Mouse (Mus musculus): Measurements from ENCODE around the gene A230050P20Rik. TPM values are rescaled to one million over a fixed set of nuclear protein-coding genes. Genes with fewer than 3 reads are reported as not detected.
"Not testable (repeated sequence)": the region's sequence is repeated elsewhere in the genome, so short reads cannot be mapped to it uniquely, and the experiment has no call there.

A230050P20Rik gene
- polyA plus RNA-seq (2016; fragmentation: Nextera tagmentation; extraction: Ambion mirVana), result 2.0 and 2.4 TPM in 2 replicates

- Histone ChIP-seq H3K27me3 (peaks cover 53% of the 10 kb centered on the region), H3K9ac (no peak within 1 kb of the TSS), H3K4me3 (peak within 1 kb of the TSS; percentile 23), H3K4me1 (no peaks in the 10 kb centered on the region), H3K27ac (no peak within 1 kb of the TSS), H3K4me2 (replicated peaks) (peak within 1 kb of the TSS; percentile 39), H3K9me3 (replicated peaks) (no peaks in the 10 kb centered on the region), H3K36me3 (no peaks in the 10 kb centered on the region)
- no peak for ATAC-seq (ENCODE audit: low FRiP score)
- WGBS, result 11% methylated on average over 51 of the region's 53 CpGs
These were observed at the start of gene A230050P20Rik for GRCm38 (mm10) chr9:20868448-20869001. TSS of gene A230050P20Rik (plus strand) at chr9:20868642.

DNA sequence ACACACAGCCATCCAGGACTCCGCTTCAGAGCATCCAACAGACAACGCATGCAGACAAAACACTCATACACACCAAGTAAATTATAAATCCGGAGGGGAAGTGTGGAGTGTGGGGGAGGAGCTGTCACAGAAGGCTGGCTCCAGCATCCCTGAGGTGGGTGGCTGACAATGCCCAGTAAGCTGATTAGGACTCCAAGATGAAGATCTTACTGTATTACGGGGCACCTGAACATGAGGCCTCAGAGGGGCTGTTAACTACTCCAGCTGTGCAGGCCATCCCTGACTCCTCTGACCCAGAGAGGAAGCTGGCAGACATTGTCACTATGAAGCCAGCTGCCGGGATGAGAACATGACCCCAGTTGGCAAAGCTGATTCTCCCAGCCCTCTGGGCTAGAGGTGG is 48.4 kb upstream of the A230050P20Rik start:
- no peak for ATAC-seq (ENCODE audit: low FRiP score)
- H3K4me2 ChIP-seq (replicated peaks), result no peak overlapping the region
- peaks cover 1% of the 10 kb centered on the region for H3K4me1 ChIP-seq
- H3K27ac ChIP-seq, result no peak overlapping the region
- no peaks in the 10 kb centered on the region for H3K36me3 ChIP-seq
- WGBS, result 82% methylated on average over 5 of the region's 5 CpGs
- no peak overlapping the region for H3K9ac ChIP-seq
- no peaks in the 10 kb centered on the region for H3K9me3 ChIP-seq (replicated peaks)
- H3K4me3 ChIP-seq, result no peak overlapping the region
- no peaks in the 10 kb centered on the region for H3K27me3 ChIP-seq

GRCm38 (mm10) chr9:20822821-20823220 is 45.6 kb upstream of the A230050P20Rik start:
- Histone ChIP-seq H3K4me3 (no peak overlapping the region), H3K27ac (no peak overlapping the region), H3K36me3 (no peaks in the 10 kb centered on the region), H3K4me2 (replicated peaks) (no peak overlapping the region), H3K27me3 (no peaks in the 10 kb centered on the region), H3K9me3 (replicated peaks) (no peaks in the 10 kb centered on the region), H3K4me1 (no peaks in the 10 kb centered on the region), H3K9ac (no peak overlapping the region)
- WGBS, result 89% methylated on average over 3 of the region's 3 CpGs
- ATAC-seq (ENCODE audit: low FRiP score), result no peak

DNA sequence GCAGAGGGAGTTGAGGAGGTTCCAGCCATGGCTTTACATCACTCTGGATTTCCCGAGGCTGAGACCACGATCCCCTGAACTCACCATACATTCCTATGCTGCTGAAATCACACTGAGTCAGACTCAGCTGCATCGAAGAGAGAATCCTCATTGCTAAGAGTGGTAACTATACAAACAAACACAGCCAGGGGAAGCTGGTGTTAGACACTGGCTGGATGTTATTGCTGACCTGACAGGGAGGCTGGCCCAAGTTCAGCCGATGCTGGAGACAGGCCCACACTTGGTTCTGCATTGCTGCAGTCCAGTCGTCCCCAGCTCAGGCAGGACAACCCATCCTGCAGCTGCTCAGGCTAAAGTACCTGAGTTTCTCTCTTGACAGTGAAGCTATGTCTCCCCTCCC is 42.7 kb upstream of the A230050P20Rik start:
- Histone ChIP-seq H3K27me3 (no peaks in the 10 kb centered on the region), H3K9ac (no peak overlapping the region), H3K4me1 (peaks cover 4% of the 10 kb centered on the region), H3K27ac (no peak overlapping the region), H3K4me3 (no peak overlapping the region), H3K36me3 (no peaks in the 10 kb centered on the region), H3K9me3 (replicated peaks) (no peaks in the 10 kb centered on the region), H3K4me2 (replicated peaks) (no peak overlapping the region)
- WGBS, result 69% methylated on average over 5 of the region's 5 CpGs
- ATAC-seq (ENCODE audit: low FRiP score), result no peak

DNA sequence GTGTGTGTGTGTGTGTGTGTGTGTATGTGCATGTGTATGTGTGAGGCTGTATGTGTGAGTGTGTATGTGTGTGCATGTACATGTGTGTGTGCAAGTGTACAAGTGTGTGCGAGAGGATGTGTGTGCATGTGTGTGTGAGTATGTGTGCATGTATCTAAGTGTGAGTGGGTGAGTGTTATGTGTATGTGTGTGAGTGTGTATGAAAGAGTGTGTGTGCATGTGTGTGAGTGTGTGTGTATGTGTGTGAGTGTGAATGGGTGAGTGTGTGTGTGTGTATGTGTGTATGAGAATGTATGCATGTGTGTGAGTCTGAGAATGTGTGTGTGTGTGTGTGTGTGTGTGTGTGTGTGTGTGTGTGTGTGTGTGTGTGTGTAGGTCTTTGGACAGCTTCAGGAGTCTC is 40.3 kb upstream of the A230050P20Rik start:
- Histone ChIP-seq H3K4me2 (replicated peaks) (no peak overlapping the region), H3K27me3 (no peaks in the 10 kb centered on the region)
- 85% methylated on average over 1 of the region's 1 CpGs for WGBS

DNA sequence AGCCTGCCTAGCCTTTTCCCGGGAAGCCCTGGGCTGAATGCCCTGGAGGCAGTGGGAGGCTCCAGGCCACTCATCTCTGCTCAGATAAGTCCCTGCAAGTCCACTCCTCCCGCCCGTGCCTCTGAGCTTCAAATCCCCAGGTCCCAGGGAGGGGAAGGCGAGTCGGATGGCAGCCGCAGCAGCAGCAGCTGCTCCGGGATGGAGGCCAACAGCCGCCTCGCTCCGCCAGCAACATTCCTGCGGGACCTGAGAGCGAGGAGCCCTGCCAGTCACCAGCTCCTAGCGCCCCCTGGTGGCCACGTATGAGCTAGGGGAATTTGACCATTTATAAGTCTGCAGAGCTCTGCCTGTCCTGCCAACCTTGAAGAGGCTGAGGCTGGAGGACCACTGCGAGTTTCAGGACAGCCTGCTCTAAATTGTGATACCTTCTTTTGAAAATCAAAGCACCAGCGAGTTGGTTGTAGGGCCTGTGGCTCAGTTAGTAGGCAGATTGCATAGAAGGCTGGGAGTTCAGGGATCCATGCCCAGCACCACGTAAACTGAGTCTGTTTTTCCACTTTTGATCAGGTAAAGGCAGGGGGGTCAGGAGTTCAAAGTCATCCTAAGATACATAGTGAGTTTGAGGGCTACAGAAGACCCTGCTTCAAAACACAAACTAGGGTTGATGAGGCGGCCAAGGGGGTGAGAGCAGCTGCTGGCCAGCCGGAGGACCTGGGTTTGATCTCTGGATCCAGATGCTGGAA is 37.4 kb upstream of the A230050P20Rik start:
- Histone ChIP-seq H3K36me3 (no peaks in the 10 kb centered on the region), H3K27ac (no peak overlapping the region), H3K4me3 (no peak overlapping the region), H3K4me1 (peaks cover 5% of the 10 kb centered on the region), H3K4me2 (replicated peaks) (peak overlapping the region; percentile 36; the same call in 1 of the 2 replicates), H3K9ac (peak overlapping the region; percentile 10; the same call in 1 of the 2 replicates), H3K27me3 (no peaks in the 10 kb centered on the region), H3K9me3 (replicated peaks) (no peaks in the 10 kb centered on the region)
- 15% methylated on average over 19 of the region's 19 CpGs for WGBS
- ATAC-seq (ENCODE audit: low FRiP score), result peak; percentile 87

More for the DNA sequence above, 40.3 kb upstream of the A230050P20Rik start:
- Histone ChIP-seq H3K9ac (no peak overlapping the region), H3K9me3 (replicated peaks) (no peaks in the 10 kb centered on the region), H3K4me1 (peaks cover 5% of the 10 kb centered on the region), H3K4me3 (no peak overlapping the region), H3K27ac (no peak overlapping the region), H3K36me3 (no peaks in the 10 kb centered on the region)
- no peak for ATAC-seq (ENCODE audit: low FRiP score)

DNA sequence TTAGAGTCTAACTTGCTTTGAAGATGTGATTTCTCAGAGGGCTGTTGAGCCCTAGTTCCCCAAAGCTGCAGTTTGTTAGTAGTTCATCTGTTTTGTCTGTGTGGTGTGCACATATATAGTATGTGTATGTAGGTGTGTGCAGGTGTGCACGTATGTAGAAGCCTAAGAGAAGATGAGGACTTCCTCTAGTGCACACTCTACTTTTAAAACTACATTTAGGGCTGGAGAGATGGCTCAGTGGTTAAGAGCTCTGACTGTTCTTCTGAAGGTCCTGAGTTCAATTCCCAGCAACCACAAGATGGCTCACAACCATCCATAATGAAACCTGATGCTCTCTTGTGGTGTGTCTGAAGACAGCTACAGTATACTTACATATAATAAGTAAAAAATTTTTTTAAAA is 33.6 kb upstream of the A230050P20Rik start:
- Histone ChIP-seq H3K9ac (no peak overlapping the region), H3K27me3 (no peaks in the 10 kb centered on the region), H3K4me1 (peaks cover 5% of the 10 kb centered on the region), H3K9me3 (replicated peaks) (no peaks in the 10 kb centered on the region), H3K27ac (no peak overlapping the region), H3K4me2 (replicated peaks) (no peak overlapping the region), H3K36me3 (no peaks in the 10 kb centered on the region), H3K4me3 (no peak overlapping the region)
- WGBS, result 73% methylated on average over 1 of the region's 1 CpGs
- ATAC-seq (ENCODE audit: low FRiP score), result no peak

GRCm38 (mm10) chr9:20835431-20835954 is 32.9 kb upstream of the A230050P20Rik start:
- not testable (repeated sequence) for ATAC-seq (ENCODE audit: low FRiP score); H3K4me1 ChIP-seq; H3K27me3 ChIP-seq; H3K27ac ChIP-seq; H3K9ac ChIP-seq; H3K4me2 ChIP-seq (replicated peaks); H3K4me3 ChIP-seq; H3K36me3 ChIP-seq; H3K9me3 ChIP-seq (replicated peaks)
- WGBS, result 85% methylated on average over 11 of the region's 11 CpGs

- H3K27me3 ChIP-seq, result no peaks in the 10 kb centered on the region
- H3K9ac ChIP-seq, result no peak overlapping the region
- no peak for ATAC-seq (ENCODE audit: low FRiP score)
- H3K9me3 ChIP-seq (replicated peaks), result no peaks in the 10 kb centered on the region
- no peaks in the 10 kb centered on the region for H3K4me1 ChIP-seq
- H3K4me3 ChIP-seq, result no peak overlapping the region
- no peak overlapping the region for H3K27ac ChIP-seq
- H3K4me2 ChIP-seq (replicated peaks), result no peak overlapping the region
- no peaks in the 10 kb centered on the region for H3K36me3 ChIP-seq
- 77% methylated on average over 9 of the region's 9 CpGs for WGBS
These were observed 31.1 kb upstream of the A230050P20Rik start for GRCm38 (mm10) chr9:20837184-20837947.

DNA sequence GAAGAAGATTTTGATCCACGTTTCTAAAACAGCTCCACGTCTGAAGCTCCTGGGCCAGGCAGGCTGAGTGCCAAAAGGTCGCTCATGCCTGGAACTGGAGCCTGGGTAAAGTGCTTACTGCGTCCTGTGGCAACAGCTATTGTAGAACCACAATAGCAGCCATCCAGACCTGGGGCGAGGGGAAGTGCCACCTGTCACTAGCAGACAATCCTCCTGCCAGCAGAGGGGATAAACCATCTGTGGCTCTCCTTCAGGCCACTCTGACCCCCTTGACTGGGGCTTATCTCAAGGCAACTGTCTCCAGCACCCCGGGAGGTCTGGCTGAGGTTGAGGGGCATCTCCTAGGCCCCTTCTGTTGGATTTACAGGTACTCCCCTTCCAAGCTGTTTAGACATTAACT is 29.5 kb upstream of the A230050P20Rik start:
- no peaks in the 10 kb centered on the region for H3K36me3 ChIP-seq
- H3K4me1 ChIP-seq, result no peaks in the 10 kb centered on the region
- H3K9ac ChIP-seq, result no peak overlapping the region
- no peak overlapping the region for H3K27ac ChIP-seq
- H3K4me2 ChIP-seq (replicated peaks), result no peak overlapping the region
- ATAC-seq (ENCODE audit: low FRiP score), result no peak
- 51% methylated on average over 6 of the region's 6 CpGs for WGBS
- no peaks in the 10 kb centered on the region for H3K9me3 ChIP-seq (replicated peaks)
- H3K4me3 ChIP-seq, result no peak overlapping the region
- H3K27me3 ChIP-seq, result peaks cover 3% of the 10 kb centered on the region; the same call in 1 of the 2 replicates

DNA sequence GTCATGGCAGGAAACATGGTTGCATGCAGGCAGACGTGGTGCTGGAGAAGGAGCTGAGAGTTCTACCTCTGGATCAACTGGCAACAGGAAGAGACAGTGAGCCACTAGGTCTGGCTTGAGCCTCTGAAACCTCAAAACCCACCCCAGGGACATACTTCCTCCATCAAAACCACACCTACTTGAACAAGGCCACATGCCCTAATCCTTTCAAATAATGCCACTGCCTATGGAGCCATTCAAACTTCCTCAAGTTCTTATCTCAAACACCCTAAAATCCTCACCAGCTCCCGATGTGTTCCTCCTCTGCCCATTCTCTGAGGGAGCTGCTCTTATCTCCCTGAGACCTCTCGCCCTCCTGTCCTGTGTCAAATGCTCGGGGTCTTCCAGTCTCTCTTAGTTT is 26.2 kb upstream of the A230050P20Rik start:
- Histone ChIP-seq H3K27ac (no peak overlapping the region), H3K36me3 (no peaks in the 10 kb centered on the region), H3K9me3 (replicated peaks) (no peaks in the 10 kb centered on the region), H3K4me3 (no peak overlapping the region), H3K27me3 (peaks cover 8% of the 10 kb centered on the region; the same call in 1 of the 2 replicates), H3K9ac (no peak overlapping the region), H3K4me1 (no peaks in the 10 kb centered on the region), H3K4me2 (replicated peaks) (no peak overlapping the region)
- 75% methylated on average over 4 of the region's 4 CpGs for WGBS
- ATAC-seq (ENCODE audit: low FRiP score), result no peak

DNA sequence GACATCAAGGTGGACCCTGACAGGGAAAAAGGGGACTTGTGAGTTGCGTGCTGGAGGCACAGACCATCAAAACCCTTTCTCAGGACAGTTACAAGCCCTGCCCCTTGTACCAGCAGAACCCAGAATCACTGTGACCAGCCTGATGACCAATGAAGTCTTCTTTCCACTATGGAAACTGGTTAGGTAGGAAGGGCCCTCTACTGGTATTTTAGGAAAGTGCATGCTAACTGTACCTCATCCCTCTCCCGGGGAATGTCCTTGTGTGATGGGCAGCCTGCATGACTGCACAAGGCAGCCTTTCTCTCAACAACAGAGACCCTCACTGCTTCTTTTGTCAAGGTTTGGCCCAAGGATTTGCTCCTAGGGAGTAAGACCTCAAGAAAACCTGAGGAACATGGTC is 25.8 kb upstream of the A230050P20Rik start:
- no peaks in the 10 kb centered on the region for H3K36me3 ChIP-seq
- 19% methylated on average over 2 of the region's 2 CpGs for WGBS
- peaks cover 8% of the 10 kb centered on the region; the same call in 1 of the 2 replicates for H3K27me3 ChIP-seq
- H3K9me3 ChIP-seq (replicated peaks), result no peaks in the 10 kb centered on the region
- H3K4me2 ChIP-seq (replicated peaks), result no peak overlapping the region
- H3K27ac ChIP-seq, result no peak overlapping the region
- no peak for ATAC-seq (ENCODE audit: low FRiP score)
- H3K4me1 ChIP-seq, result no peaks in the 10 kb centered on the region
- no peak overlapping the region for H3K4me3 ChIP-seq
- no peak overlapping the region for H3K9ac ChIP-seq
